Mouse (Mus musculus): Measurements from ENCODE around the gene Kdelc2. TPM values are rescaled to one million over a fixed set of nuclear protein-coding genes. Genes with fewer than 3 reads are reported as not detected.

Gene Kdelc2
- total RNA-seq, 2 experiments from 2014 or later = 0.94 to 1.6 TPM

DNA sequence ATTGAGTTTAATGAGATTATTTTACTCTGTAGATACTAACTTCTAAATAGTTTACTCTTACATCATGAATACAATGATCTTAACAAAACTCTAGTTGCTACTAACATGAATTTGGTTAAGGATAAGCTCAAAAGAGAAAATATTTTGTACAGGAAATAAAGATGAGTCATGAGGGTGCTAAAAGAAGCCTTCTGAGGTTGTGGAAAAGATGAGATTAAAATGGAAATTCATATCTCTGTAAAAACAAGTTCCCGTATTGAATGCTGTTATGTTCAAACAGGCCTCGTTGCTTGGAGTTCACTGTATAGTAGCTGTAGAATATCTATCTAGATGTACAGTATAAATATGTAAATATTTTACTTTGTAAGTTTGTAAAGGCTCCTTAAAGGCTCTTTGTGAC is 3.2 kb upstream of the Kdelc2 start:
- no peak for ATAC-seq (replicated peaks; ENCODE audit: low FRiP score, low TSS enrichment, poor library complexity, severe bottlenecking)

DNA sequence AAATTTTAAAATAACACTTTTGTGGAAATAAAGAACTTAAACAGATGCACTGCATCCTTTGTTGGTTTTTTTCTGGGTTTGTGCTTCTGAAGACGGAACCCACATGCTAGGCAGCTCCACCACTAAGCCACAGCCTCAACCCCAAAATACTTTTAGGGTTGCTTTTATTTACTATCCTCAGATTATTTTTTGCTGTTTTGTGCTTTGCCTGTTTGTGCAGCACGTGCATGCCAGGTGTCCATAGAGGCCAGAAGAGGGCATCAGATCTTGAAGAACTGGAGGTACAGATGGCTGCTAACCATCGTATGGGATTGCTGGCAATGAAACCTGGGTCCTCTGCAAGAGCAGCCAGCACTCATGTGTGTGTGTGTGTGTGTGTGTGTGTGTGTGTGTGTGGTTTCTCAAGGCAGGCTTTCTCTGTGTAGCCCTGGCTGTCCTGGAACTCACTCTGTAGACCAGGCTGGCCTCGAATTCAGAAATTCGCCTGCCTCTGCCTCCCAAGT is 2.7 kb upstream of the Kdelc2 start:
- no peak for ATAC-seq (replicated peaks; ENCODE audit: low FRiP score, low TSS enrichment, poor library complexity, severe bottlenecking)

GRCm38 (mm10) chr9:53384873-53385272 is 1.0 kb downstream of the Kdelc2 start:
- peak; percentile 18; the same call in 1 of the 2 replicates for ATAC-seq (replicated peaks; ENCODE audit: low FRiP score, low TSS enrichment, poor library complexity, severe bottlenecking)

DNA sequence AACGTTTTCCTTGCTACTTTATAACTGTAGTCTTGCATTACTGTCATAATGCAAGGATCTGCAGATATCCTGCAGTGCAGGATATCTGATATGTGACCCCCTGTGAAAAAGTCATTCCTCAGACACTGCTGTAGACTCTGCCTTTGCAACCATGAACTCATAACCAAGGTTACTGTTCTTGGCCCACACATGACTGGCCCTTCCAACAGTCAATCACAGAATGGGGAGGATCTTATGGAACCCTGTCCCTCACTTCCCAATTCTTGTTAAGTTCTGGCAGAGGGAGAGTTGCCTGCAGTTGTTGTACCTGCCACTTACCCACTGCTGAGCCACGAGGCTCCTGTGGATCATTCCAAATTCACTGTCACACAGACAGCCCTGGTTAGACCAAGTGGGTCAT is 3.6 kb downstream of the Kdelc2 start:
- no peak for ATAC-seq (replicated peaks; ENCODE audit: low FRiP score, low TSS enrichment, poor library complexity, severe bottlenecking)

DNA sequence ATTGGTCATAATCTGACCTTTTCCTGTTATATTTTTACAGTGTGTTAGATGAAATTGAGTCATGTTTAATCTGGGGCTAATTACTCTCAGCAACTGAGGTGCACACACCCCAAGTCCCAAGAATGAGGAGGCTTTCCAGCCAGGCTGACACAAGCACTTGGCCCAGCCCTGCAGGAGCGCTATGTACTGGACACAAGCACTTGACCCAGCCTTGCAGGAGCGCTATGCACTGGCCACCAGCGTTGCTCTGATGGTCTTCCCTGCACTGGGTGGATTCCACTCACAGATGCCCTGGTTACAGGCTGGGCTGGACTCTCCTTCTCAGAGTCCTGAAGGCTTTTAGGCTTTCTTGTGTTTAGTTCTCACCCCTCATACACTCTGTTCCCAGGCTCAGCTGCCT is 5.3 kb downstream of the Kdelc2 start:
- ATAC-seq (replicated peaks; ENCODE audit: low FRiP score, low TSS enrichment, poor library complexity, severe bottlenecking) = no peak

- no peak for ATAC-seq (replicated peaks; ENCODE audit: low FRiP score, low TSS enrichment, poor library complexity, severe bottlenecking)
Measured at GRCm38 (mm10) chr9:53390136-53390535, 6.3 kb downstream of the Kdelc2 start.

GRCm38 (mm10) chr9:53397685-53398387 is 14.0 kb downstream of the Kdelc2 start:
- no peak for ATAC-seq (replicated peaks; ENCODE audit: low FRiP score, low TSS enrichment, poor library complexity, severe bottlenecking)

DNA sequence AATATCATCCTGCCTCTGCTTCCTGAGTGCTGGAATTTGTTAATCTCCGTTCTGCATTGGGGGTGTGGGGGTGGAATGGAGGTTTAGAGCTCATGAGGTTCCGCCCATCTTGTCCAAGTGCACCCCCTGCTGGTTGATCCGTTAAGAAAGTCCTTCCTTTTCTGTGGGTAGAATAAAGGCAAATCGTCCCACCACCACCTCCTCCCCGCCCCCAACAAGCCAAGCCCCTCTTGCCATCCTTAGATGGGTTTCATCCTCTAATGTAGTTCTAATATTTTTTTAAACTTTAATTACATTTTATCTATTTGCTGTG is 14.5 kb downstream of the Kdelc2 start:
- ATAC-seq (replicated peaks; ENCODE audit: low FRiP score, low TSS enrichment, poor library complexity, severe bottlenecking) = peak; percentile 81

DNA sequence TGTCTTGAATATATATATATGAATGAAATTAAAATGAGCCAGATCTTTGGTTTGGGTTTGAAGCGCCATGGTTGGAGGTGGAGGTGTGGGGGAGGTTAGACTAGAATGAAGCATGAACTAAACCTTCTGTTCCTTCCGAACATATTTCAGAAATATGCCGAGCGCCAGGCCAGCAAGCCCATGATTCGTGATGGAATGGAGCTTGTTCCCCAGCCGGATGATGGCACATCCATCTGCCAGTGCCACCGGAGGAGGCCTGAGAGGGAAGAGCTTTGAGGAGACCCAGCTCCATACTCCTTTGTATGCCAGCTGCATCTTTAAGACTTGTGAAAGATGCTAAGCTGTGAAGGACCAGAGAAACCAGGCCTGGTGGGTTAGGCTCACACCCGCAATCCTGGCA is 15.7 kb downstream of the Kdelc2 start:
- ATAC-seq (replicated peaks; ENCODE audit: low FRiP score, low TSS enrichment, poor library complexity, severe bottlenecking) = no peak

DNA sequence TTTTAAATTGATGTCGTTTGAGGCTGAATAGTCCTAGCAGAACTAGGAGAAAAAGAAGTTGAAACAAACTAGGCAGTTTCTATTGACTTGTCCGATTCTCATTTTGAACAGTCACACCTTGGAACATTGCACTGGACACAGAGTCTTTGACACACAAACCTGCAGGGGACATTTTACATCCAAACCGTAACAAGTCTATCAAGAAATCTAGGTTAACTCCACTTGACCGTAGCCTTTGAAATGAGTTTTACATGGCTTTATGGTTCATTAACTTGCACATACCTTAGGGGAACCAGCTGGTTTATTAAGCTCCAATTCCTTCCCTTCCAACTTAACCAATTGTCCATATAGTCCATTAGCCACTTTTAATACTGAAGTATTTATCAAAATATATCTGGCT is 16.9 kb downstream of the Kdelc2 start:
- ATAC-seq (replicated peaks; ENCODE audit: low FRiP score, low TSS enrichment, poor library complexity, severe bottlenecking) = no peak

DNA sequence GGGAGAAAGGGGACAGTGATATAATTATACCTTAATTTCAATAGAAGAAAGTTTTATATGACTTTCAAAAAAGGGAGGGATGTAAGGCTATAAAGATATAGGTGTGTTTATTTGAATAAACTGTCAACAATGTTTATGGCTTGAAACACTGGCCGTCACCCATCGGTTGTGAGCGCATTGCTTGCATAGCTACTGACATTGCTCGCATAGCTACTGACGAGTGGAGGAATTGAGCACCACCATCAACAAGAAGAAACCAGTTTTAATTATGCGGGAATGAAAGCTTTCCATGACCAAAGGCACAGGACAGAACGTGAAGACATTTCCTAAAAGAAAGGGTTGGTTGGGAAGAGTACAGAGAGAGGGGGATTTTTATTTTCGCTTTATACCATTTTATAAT is 17.3 kb downstream of the Kdelc2 start:
- no peak for ATAC-seq (replicated peaks; ENCODE audit: low FRiP score, low TSS enrichment, poor library complexity, severe bottlenecking)

GRCm38 (mm10) chr9:53402291-53402711 is 18.5 kb downstream of the Kdelc2 start, which contains the start of gene 4930550C14Rik:
Gene 4930550C14Rik (plus strand): TSS chr9:53402325.
- 0 out of 2 replicates have a peak, but pooled peaks have one; percentile 22 for ATAC-seq (replicated peaks; ENCODE audit: low FRiP score, low TSS enrichment, poor library complexity, severe bottlenecking)

DNA sequence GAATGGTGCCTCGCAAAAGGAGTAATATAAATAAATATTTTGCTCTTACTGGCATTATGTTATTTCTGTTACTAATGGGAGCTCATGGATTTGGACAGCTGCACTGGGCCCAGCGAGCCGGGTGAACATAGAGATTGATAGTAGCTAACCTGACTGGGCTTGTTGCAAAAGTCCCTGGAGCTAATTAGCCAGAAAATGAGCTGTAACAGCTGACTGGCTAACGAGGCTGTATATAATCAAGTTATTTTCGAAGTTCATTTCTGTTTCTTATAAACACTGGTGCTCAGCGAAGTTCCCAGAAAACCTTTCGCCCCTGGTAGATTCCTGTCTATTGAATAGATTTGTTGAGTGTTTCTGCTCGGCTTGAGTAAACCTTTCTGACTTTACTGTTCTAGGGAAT is 19.2 kb downstream of the Kdelc2 start:
- ATAC-seq (replicated peaks; ENCODE audit: low FRiP score, low TSS enrichment, poor library complexity, severe bottlenecking) = no peak

GRCm38 (mm10) chr9:53404050-53404752 is 20.4 kb downstream of the Kdelc2 start:
- no peak for ATAC-seq (replicated peaks; ENCODE audit: low FRiP score, low TSS enrichment, poor library complexity, severe bottlenecking)

DNA sequence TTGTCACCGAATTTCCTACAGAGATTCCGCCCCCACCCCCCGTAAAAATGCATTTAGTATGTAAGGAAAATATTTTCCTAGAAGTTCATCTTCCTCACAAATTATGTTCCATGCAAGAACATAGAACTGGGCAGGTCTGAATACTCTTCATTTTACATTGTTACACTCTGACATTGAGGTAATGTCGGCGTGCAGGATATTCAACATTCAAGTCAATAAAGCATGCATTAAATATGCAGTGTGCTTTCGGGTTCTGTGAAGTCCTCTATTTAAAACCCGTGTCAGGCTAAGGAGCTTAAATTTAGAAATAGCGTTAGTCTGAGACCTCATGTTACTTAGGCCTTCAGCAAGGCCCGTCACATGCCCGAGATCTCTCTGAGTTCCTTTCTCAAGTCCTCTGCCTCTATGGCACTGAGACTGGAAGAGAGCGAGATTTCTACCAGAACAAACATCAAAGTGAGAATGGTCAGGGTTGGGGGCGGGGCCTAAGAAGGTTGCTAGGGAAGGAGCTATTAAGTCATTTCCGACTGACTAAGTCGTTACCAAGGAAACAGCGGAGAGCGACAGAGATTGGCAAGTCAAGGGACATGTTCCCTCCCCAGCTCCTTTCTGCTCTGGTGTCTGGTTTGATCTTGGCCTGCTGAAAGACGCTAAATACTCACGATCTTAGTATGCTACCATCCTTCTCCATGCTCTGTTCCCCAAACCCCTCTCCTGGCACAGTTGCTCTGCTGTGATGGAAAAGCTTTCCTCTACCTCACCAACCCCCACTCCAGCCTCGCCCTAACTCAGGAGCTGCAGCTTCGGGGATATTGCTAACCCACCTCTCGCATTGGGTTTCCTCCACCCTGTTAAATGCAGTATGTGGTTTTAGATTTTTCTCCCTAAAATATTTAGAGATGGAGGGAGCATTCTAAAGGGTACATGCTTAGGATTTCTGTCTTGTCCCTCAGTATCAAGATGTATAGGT is 21.2 kb downstream of the Kdelc2 start:
- peak; percentile 89 for ATAC-seq (replicated peaks; ENCODE audit: low FRiP score, low TSS enrichment, poor library complexity, severe bottlenecking)

DNA sequence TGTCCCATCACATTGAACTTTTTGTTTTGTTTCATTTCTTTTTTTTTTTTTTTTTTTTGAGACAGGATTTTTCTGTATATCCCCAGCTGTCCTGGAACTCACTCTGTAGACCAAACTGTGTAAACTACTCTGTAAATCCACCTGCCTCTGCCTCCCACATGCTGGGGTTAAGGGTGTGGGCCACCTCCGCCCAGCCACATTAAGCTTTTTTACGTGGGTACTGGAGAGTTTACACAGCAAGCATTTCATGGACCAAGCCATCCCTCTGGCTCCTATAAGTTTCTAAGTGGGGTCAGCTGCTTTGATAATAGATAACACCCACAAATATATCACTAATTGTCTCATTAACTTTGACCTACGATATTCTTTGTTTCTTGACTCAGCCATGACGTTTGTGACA is 24.7 kb downstream of the Kdelc2 start:
- ATAC-seq (replicated peaks; ENCODE audit: low FRiP score, low TSS enrichment, poor library complexity, severe bottlenecking) = no peak

DNA sequence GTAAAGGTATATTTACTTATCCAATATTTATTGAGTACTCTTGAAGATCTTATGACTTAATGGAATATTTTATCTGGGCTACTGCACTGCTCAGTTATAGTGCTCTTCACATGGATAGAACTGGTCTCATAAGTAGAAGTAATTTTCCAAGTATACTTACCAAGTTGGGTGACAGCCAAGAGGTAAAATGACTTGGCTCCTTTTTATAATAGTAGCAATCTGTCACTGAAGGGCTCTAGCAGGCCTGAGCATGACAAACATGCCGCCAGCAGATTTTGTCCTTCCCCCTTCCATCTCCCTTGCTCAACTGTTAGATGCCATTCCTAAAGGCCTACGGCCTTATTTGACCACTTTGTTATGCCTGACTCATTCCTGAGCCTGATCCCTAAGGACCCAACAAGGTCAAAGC is 25.1 kb downstream of the Kdelc2 start:
- no peak for ATAC-seq (replicated peaks; ENCODE audit: low FRiP score, low TSS enrichment, poor library complexity, severe bottlenecking)

- ATAC-seq (replicated peaks; ENCODE audit: low FRiP score, low TSS enrichment, poor library complexity, severe bottlenecking) = peak; percentile 41
Measured at GRCm38 (mm10) chr9:53409427-53409826, 25.6 kb downstream of the Kdelc2 start.

DNA sequence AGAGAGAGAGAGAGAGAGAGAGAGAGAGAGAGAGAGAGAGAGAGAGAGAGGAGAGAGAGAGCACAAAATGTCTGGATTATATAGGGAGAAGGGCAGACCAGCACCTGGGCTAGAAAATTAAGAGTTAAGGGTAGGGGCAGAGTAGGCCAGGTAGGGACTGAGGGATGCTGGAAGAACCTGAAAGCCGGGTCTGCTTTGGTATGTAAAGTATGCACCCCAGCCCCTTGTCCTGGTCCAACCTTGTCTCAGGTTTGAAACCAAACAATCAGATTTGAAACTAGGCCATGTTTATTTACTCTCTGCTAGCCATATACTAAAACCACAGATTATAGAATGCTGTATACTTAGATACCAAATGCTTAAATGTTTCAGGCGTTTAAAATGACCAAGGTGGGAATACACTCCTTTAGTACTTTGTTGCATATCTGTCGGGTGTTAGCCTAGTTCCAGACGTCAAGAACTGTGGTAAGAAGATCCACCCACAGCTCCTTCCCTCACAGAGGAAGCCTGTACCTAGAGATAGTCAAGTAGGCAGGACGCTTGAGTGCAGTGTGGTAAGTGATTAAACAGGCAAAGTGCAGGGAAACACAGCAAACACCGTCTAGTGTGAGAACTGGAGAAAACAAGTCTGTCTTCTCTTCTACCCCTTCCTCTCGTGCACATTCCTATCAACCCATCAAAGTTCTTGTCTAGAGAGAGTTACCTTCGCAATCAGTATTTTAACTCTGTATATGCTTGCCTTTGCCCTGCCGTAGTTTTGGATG is 38.5 kb downstream of the Kdelc2 start:
- ATAC-seq (replicated peaks; ENCODE audit: low FRiP score, low TSS enrichment, poor library complexity, severe bottlenecking) = peak; percentile 100
